In the genomic region with DNA sequence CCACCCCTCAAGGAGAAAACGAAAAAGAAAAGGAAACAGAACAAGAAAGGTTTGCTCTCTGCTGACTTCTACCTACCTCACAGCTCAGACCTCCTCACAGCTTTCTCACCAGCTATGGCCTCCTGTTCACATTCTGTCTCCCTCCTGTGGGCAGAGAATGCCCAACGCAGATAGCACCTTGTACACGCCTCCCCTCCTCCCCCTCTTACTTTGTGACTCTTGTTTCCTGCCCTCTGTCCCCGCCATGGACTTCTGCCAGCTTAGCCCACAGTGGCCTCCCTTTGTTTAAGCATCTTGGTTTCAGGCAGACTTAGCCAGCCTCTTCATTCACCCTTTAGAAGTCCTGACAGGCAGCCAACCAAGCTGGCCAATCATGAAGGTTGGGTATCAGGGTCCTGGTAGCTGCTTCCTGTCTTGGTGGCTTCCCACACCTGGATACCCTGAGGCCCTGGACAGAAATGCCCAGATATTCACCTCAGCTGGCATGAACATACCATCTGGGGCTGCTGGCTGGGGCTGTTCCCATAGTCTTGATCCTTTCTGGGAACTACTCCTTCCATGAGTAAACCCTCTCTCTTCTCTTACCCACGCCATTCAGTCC, we compare ENCODE assay signal across 11 mouse cellular contexts.
DNase-seq lines count a peak whose midpoint lies in the region; ATAC-seq lines count a peak whose summit lies in the region.
"Had no signal": no experiment of that assay in that cellular context is flagged by ENCODE, and none has a peak within 500 bp of the region (broad histone marks: within the 10 kb centered on the region; RNA-seq: fewer than 3 reads in every experiment).

No protein-coding gene starts in this region.

- H3K27me3 ChIP-seq in lung, embryonic 16.5 days (ENCODE audit: control insufficient read depth, insufficient read depth, low read depth, low read length): no peaks in the 10 kb centered on the region
- H3K27me3 ChIP-seq in neural tube, embryonic 15.5 days (replicated peaks): no peaks in the 10 kb centered on the region
- H3K27me3 ChIP-seq: forebrain, embryonic 12.5 days had no signal

- H3K9me3 ChIP-seq in lung, embryonic 16.5 days (ENCODE audit: control insufficient read depth, low read length): no peaks in the 10 kb centered on the region
- no peaks in the 10 kb centered on the region for H3K9me3 ChIP-seq in neural tube, embryonic 15.5 days (replicated peaks)
- H3K9me3 ChIP-seq: forebrain, embryonic 12.5 days had no signal

- H3K9ac ChIP-seq in lung, embryonic 16.5 days (ENCODE audit: low read length): no peak overlapping the region
- H3K9ac ChIP-seq in neural tube, embryonic 15.5 days (replicated peaks): no peak overlapping the region
- H3K9ac ChIP-seq: forebrain, embryonic 12.5 days had no signal

- H3K4me3 ChIP-seq in lung, embryonic 16.5 days (ENCODE audit: low read length): no peak overlapping the region
- H3K4me3 ChIP-seq in neural tube, embryonic 15.5 days (replicated peaks): no peak overlapping the region
- H3K4me3 ChIP-seq: forebrain, embryonic 12.5 days; myocyte had no signal

- H3K4me1 ChIP-seq in lung, embryonic 16.5 days (replicated peaks; ENCODE audit: control insufficient read depth, insufficient read depth, low read length): peaks cover 4% of the 10 kb centered on the region; the same call in 1 of the 2 replicates
- no peaks in the 10 kb centered on the region for H3K4me1 ChIP-seq in neural tube, embryonic 15.5 days
- H3K4me1 ChIP-seq: forebrain, embryonic 12.5 days had no signal

- no peaks in the 10 kb centered on the region for H3K36me3 ChIP-seq in lung, embryonic 16.5 days (ENCODE audit: control insufficient read depth, insufficient read depth, low read length)
- H3K36me3 ChIP-seq in neural tube, embryonic 15.5 days: no peaks in the 10 kb centered on the region
- H3K36me3 ChIP-seq: forebrain, embryonic 12.5 days had no signal

- ATAC-seq in lung, embryonic 16.5 days (ENCODE audit: low read depth): peak; percentile 38; the same call in 1 of the 2 replicates
- peak; percentile 96 for ATAC-seq in common myeloid progenitor, adult 5-6 weeks (replicated peaks; ENCODE audit: low read depth, poor library complexity, severe bottlenecking)
- ATAC-seq in megakaryocyte progenitor cell, adult 5-6 weeks (replicated peaks; ENCODE audit: poor library complexity): peak; percentile 88
- ATAC-seq in neural tube, embryonic 15.5 days (ENCODE audit: low FRiP score): no peak

- WGBS in lung, embryonic 16.5 days: 57% methylated on average over 5 of the region's 5 CpGs
- 66% methylated on average over 5 of the region's 5 CpGs for WGBS in neural tube, embryonic 15.5 days

- no peak overlapping the region for H3K27ac ChIP-seq in lung, embryonic 16.5 days (ENCODE audit: low read length)
- no peak overlapping the region for H3K27ac ChIP-seq in neural tube, embryonic 15.5 days (replicated peaks)
- H3K27ac ChIP-seq: forebrain, embryonic 12.5 days had no signal

- peak; percentile 27 to 51 for DNase-seq in cerebellum, postnatal 10 days
- no peak for DNase-seq in cerebellum, postnatal 36 days
- no peak for DNase-seq in lung, adult 18-20 months
- DNase-seq in frontal cortex, postnatal 25 days (ENCODE audit: low spot score in 2 of 2): no peak
- DNase-seq: heart, postnatal 36 days had no signal

- H3K4me2 ChIP-seq in lung, embryonic 16.5 days (ENCODE audit: low read depth, low read length): no peak overlapping the region
- no peak overlapping the region for H3K4me2 ChIP-seq in neural tube, embryonic 15.5 days
- H3K4me2 ChIP-seq: forebrain, embryonic 12.5 days had no signal

Comparison
In these comparisons a context has a peak if more than half of its experiments do, and no peak if none do; other contexts are left out.
1. DNase-seq: peak in cerebellum, postnatal 10 days (2 of 2); none in cerebellum, postnatal 36 days (0 of 2), lung, adult 18-20 months (0 of 2) and frontal cortex, postnatal 25 days (0 of 2).